Mouse (Mus musculus) spleen, adult 2 months (tissue): ENCODE results near the gene Dip2c. TPM values are rescaled to one million over a fixed set of nuclear protein-coding genes. Genes with fewer than 3 reads are reported as not detected.

ENCODE experiments used
- DNase-seq, 2 experiments: peaks; one replicate each; pipeline versions ENCODE4 v3.0.0 to v3.0.0-alpha.2; 2012 to 2021; ENCODE audit warnings: low spot score in 2 of 2, low read depth in 1 of 2
- H3K27ac ChIP-seq: fragments of 200-500 bp; 2 replicates; pipeline ENCODE4 v1.5.1; 2012; ENCODE audit warnings: low read length, inconsistent platforms; ENCODE audit not compliant: insufficient read depth
- H3K27me3 ChIP-seq: fragments of 200-500 bp; 2 replicates; pipeline ENCODE4 v1.6.1; 2012; ENCODE audit warnings: mild to moderate bottlenecking, moderate library complexity, low read length, inconsistent platforms; ENCODE audit not compliant: control insufficient read depth, insufficient read depth
- H3K36me3 ChIP-seq: fragments of 200-500 bp; 2 replicates; pipeline ENCODE4 v1.6.1; 2012; ENCODE audit warnings: mild to moderate bottlenecking, low read length, inconsistent platforms; ENCODE audit not compliant: control insufficient read depth, insufficient read depth
- H3K4me1 ChIP-seq: fragments of 200-500 bp; 2 replicates; pipeline ENCODE4 v1.6.1; 2011; ENCODE audit warnings: inconsistent platforms; ENCODE audit not compliant: control insufficient read depth, insufficient read depth, insufficient read length
- H3K4me3 ChIP-seq: fragments of 200-500 bp; 2 replicates; pipeline ENCODE4 v1.5.1; 2011; ENCODE audit warnings: mild to moderate bottlenecking, inconsistent platforms; ENCODE audit not compliant: insufficient read depth, insufficient read length; ENCODE audit errors: extremely low read depth
- CTCF ChIP-seq: fragments of 200-500 bp; IDR thresholded peaks from 2 replicates; pipeline ENCODE4 v1.5.1; 2011; ENCODE audit warnings: mild to moderate bottlenecking, inconsistent platforms; ENCODE audit not compliant: insufficient read depth, insufficient read length, insufficient replicate concordance; ENCODE audit errors: extremely low read depth
- POLR2A ChIP-seq: fragments of 200-500 bp; IDR thresholded peaks from 2 replicates; pipeline ENCODE4 v1.6.1; 2011; ENCODE audit warnings: low read depth, low read length, inconsistent platforms
- WGBS: fragments of 180-500 bp; shearing (Covaris S2); methylation state at CpG from one replicate; pipeline ENCODE4 v1.1.7; 2018; 5-methylcytosine and 5-hydroxymethylcytosine counted together
- polyA plus RNA-seq: library from polyadenylated mRNA; depleted of rRNA; stranded (reverse); fragments of >200 nt; gene quantifications from 2 replicates; pipeline ENCODE4 v1.2.3, GENCODE M21; 2012

The Dip2c gene
- polyA plus RNA-seq, 1 experiment: 2.3 TPM

DNA sequence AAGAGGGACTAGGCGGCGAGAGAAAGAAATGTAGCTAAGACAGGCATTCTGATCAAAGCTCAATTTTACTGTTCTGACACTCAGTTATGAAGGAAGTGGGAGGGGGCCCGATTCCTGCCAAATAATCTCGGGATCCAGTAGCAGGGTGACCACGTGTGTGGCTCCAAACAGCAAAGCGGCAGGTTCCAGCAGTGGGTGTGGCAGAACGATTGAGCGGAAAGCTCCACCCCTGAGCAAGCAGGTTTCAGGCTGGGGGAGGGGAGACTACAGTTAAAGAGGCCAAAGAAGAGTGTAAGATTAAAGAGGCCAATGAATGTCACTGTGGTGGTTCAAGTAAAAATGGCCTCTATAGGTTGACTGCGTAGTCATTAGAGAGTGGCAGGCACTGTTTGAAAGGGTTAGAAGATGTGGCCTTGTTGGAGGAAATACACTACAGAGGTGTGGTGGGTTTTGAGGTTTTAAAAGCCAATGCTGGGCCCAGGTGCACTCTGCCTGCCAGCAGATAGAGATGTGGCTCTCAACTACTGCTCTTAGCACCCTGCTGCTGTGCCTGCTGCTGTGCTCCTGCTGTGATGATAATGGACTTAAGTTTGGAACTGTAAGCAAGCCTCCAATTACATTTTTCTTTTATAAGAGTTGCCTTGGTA lies 271.5 kb downstream of the Dip2c start:
- no peak for DNase-seq
- Histone ChIP-seq H3K27me3 (no peaks in the 10 kb centered on the region; the same call in 1 of the 2 replicates), H3K4me1 (no peaks in the 10 kb centered on the region), H3K36me3 (no peaks in the 10 kb centered on the region), H3K4me3 (no peak overlapping the region), H3K27ac (no peak overlapping the region)
- 46% methylated on average over 9 of the region's 9 CpGs for WGBS
- TF ChIP-seq CTCF: no peak
- no peak for TF ChIP-seq POLR2A

GRCm38 (mm10) chr13:9562099-9562498 lies 285.8 kb downstream of the Dip2c start:
- TF ChIP-seq POLR2A (no peak), CTCF (no peak)
- WGBS: 86% methylated on average over 1 of the region's 1 CpGs
- Histone ChIP-seq H3K27me3 (no peaks in the 10 kb centered on the region), H3K27ac (no peak overlapping the region), H3K4me3 (no peak overlapping the region), H3K36me3 (no peaks in the 10 kb centered on the region), H3K4me1 (no peaks in the 10 kb centered on the region)
- DNase-seq: no peak

- no peak overlapping the region for H3K27ac ChIP-seq
- no peaks in the 10 kb centered on the region for H3K4me1 ChIP-seq
- WGBS: 40% methylated on average over 2 of the region's 2 CpGs
- TF ChIP-seq POLR2A: no peak
- TF ChIP-seq CTCF: peak; percentile 68; the same call in 1 of the 2 replicates
- DNase-seq: peak; percentile 1 to 32
- no peak overlapping the region for H3K4me3 ChIP-seq
- no peaks in the 10 kb centered on the region for H3K36me3 ChIP-seq
- no peaks in the 10 kb centered on the region for H3K27me3 ChIP-seq
These were observed 286.6 kb downstream of the Dip2c start for GRCm38 (mm10) chr13:9562921-9563320.

GRCm38 (mm10) chr13:9568852-9569251 lies 292.5 kb downstream of the Dip2c start:
- 86% methylated on average over 5 of the region's 5 CpGs for WGBS
- no peak for DNase-seq
- TF ChIP-seq CTCF (no peak), POLR2A (no peak)

DNA sequence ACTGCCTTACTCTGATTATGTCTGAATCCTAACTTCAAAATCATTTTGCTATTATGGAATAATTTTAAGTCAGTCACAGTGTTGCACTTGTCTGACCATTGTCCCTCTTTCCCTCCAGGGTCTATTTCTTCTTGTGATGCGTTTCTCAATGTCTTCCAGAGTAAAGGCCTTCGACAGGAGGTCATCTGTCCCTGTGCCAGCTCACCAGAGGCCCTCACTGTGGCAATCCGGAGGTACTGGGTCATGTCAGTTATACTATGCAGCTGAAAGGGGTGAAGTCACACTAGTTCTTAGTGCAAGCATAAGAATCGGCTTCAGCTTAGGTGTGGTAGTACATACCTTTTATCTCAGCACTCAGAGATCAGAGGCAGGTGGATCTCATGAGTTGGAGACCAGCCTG lies 300.4 kb downstream of the Dip2c start:
- TF ChIP-seq CTCF (no peak), POLR2A (no peak)

More at GRCm38 (mm10) chr13:9568852-9569251, 292.5 kb downstream of the Dip2c start:
- no peaks in the 10 kb centered on the region for H3K4me1 ChIP-seq
- no peaks in the 10 kb centered on the region for H3K36me3 ChIP-seq
- H3K27me3 ChIP-seq: no peaks in the 10 kb centered on the region
- no peak overlapping the region for H3K27ac ChIP-seq
- H3K4me3 ChIP-seq: no peak overlapping the region

DNA sequence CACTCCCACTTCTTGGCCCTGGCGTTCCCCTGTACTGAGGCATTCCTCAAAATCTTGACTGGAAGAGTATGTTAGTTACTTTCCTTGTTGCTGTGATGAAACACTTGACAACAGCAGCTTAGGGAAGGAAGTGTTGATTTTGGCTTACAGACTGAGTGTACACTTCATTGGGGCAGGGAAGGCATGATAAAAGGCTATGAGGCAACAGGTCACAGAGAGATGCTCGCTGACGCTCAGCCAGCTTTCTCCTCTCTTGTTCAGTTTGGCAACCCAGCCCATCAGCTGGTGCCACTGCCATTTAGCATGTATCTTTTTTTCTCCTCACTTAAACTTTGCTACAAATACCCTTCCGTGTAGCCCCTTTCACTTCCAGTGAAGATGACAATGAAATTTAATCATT lies 302.1 kb downstream of the Dip2c start:
- Histone ChIP-seq H3K4me1 (no peaks in the 10 kb centered on the region), H3K27ac (no peak overlapping the region), H3K4me3 (no peak overlapping the region), H3K27me3 (no peaks in the 10 kb centered on the region), H3K36me3 (no peaks in the 10 kb centered on the region)
- DNase-seq: no peak
- 90% methylated on average over 4 of the region's 4 CpGs for WGBS
- TF ChIP-seq CTCF (no peak), POLR2A (no peak)

More for the DNA sequence above, 300.4 kb downstream of the Dip2c start:
- no peak for DNase-seq
- Histone ChIP-seq H3K27me3 (no peaks in the 10 kb centered on the region), H3K4me1 (no peaks in the 10 kb centered on the region), H3K4me3 (no peak overlapping the region), H3K36me3 (no peaks in the 10 kb centered on the region), H3K27ac (no peak overlapping the region)
- 91% methylated on average over 4 of the region's 4 CpGs for WGBS

DNA sequence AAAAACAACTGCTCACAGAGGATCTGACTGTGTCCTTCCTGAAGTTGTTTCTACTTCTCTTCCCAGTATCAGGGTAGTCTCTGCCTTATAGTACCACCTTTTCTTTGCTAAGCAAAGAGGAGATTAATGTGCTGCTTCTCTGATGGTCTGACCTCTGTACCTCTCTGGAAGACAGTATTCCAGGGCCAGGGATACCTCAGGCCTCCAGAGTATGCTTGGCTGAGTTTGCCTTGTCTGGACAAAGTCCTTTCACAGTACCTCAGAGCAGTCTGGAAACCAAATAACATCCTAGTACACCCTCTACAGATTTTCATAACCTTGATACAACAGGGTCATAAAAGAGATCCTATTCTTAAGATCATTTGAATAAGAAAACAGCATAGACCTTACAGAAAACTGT lies 305.5 kb downstream of the Dip2c start:
- TF ChIP-seq POLR2A (no peak), CTCF (no peak)
- H3K27me3 ChIP-seq: no peaks in the 10 kb centered on the region
- H3K4me1 ChIP-seq: no peaks in the 10 kb centered on the region
- H3K4me3 ChIP-seq: no peak overlapping the region
- DNase-seq: no peak
- no peaks in the 10 kb centered on the region for H3K36me3 ChIP-seq
- H3K27ac ChIP-seq: no peak overlapping the region

GRCm38 (mm10) chr13:9583579-9583978 lies 307.3 kb downstream of the Dip2c start:
- Histone ChIP-seq H3K4me3 (no peak overlapping the region), H3K36me3 (no peaks in the 10 kb centered on the region), H3K4me1 (no peaks in the 10 kb centered on the region), H3K27me3 (no peaks in the 10 kb centered on the region), H3K27ac (no peak overlapping the region)
- DNase-seq: no peak
- TF ChIP-seq CTCF (no peak), POLR2A (no peak)
